Mouse (Mus musculus) CD4-positive helper T cell, adult 2 months (primary cell): ENCODE results near the gene Galnt18.

Source experiments
- DNase-seq: peaks from one replicate; pipeline ENCODE4 v3.0.0-alpha.2; 2012; ENCODE audit warnings: low read depth, missing footprints, low spot score

The Galnt18 gene

DNA sequence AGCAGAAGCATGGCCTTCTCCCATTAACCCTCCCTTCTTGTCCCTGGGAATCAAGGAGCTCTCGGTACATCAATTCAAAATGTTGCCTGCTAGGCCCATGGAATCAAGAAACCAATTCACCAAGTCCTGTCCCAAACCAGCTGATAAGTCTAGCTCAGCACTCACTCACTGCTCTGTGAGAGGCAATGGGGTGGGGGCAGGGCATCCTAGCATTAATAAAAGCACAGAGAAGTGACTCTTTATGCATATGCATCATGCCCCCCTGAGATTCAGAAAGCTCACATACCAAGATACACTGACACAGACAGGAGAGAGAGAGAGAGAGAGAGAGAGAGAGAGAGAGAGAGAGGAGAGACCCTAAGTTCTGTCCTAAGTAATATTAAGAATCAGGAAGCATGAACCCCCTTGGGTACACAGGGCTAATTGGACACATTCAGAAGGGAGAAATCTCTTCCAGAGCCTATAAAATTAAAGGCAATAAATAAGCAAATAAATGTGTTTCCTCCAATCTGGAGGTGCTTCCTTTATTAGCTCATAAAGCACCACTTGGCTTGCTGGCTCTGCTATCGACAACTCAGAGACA is 141.8 kb downstream of the Galnt18 start:
- DNase-seq: no peak

GRCm38 (mm10) chr7:111636503-111636902 is 143.3 kb downstream of the Galnt18 start:
- DNase-seq: no peak

GRCm38 (mm10) chr7:111631265-111631664 is 148.5 kb downstream of the Galnt18 start:
- no peak for DNase-seq

- DNase-seq: no peak
These were observed 153.5 kb downstream of the Galnt18 start for GRCm38 (mm10) chr7:111626232-111626631.

DNA sequence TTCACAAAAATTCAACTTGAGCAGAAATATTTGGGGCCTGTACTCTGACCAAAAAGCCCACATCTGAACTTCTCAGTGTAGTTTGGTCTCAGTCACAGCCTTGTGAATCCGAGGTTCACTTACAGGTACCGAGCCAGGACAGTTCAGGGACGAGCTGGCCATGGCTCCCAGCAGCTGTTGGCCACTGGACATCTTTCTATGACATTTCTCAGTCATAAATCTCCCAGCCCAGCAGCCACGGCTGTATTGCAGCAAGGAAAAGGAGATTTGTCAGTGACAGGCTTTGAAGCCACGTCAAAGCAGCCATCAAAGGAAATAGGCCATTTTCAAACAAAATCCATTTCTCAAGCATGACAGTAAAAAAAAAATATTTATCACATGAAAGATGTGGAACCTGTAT is 154.0 kb downstream of the Galnt18 start:
- DNase-seq: no peak

DNA sequence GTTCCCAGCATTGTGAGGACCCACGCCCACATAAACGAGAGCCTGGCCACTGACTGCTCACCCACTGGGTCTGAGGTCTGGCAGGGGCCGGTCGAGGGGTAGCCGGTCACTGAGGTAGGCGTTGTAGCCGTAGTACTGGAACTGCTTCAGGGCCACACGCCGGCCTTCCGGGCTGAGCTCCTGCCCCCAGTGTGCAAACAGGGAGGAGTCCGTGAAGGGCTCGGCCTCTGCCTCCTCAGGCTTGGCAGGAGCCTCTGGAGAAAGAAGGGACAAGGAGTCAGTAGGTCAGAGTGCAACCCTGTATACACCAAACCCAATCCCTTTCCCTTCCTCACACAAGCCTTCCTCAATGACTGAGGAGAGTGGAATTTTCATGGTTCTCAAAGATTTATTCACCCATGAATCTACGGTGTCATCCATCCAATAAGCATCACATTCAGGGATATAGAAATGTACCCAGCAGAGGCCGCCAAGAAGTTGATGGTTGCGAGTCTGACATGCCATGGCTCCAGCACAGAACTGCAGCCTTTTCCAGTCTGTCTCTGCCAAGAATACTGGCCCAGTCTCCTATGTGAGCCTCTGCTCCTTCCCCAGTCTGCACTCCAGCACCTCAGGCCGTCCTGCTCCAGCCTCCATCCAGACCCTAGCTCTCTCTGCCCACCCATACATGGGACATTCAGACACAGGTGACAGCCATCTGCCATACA is 163.4 kb downstream of the Galnt18 start:
- DNase-seq: no peak

- no peak for DNase-seq
These were observed 165.3 kb downstream of the Galnt18 start for GRCm38 (mm10) chr7:111614471-111614870.

DNA sequence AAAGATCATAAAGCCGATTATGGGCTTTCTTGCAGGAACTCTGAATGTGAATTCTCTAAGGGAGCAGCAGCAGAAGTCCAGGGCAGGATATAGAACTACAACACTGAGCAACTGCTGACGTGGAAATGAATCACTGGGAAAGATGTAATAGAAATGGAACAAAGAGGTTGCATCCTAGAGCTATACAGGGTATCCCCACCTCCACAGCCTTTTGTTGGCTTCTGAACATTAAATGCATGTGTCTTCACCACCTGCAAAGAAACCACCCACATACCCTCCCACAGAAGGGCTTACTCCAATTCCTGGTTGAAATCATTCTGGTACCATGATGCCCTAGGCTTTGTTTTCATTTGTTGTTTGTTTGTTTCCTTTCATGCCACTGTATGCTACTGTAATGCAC is 172.3 kb downstream of the Galnt18 start:
- DNase-seq: no peak

GRCm38 (mm10) chr7:111606091-111606490 is 173.7 kb downstream of the Galnt18 start:
- no peak for DNase-seq

DNA sequence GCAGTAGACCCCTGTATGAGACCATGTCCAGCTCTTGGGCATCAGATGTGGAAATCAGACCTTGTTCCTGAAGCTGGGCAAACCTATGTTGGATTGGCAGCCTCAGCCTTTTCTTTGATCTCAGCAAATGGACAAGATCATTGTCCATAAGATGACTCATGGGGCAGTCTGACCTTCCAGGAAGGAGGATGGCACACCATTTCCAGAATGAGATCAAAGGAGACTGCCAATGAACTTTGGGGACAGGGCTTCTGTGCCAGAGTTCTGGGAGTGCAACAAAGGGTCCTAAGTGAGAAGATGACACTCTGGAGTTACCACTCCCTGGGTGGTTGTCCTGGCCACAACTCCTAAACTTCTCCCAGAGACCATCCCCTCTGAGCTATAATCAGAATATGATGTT is 174.1 kb downstream of the Galnt18 start:
- no peak for DNase-seq

- DNase-seq: no peak
These were observed 175.1 kb downstream of the Galnt18 start for GRCm38 (mm10) chr7:111604578-111605208.

DNA sequence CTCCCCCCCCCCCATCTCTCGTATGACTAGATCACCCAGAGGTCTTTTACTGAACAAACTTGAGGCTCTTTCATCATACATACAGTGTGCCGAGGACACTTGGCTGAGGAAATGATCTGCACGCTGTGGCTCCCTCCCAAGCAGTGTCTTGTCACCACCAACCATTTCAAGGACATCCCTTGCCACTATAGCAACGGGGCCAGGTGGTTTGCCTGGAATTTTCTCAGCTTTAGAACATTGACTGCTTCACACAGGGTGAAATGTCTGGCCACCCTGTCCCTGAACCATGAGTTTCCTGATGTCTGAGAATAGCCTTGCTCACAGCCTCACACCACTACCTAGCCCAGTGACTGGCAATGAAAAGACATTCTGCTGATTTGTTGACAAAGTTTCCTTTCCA is 176.6 kb downstream of the Galnt18 start:
- DNase-seq: no peak

DNA sequence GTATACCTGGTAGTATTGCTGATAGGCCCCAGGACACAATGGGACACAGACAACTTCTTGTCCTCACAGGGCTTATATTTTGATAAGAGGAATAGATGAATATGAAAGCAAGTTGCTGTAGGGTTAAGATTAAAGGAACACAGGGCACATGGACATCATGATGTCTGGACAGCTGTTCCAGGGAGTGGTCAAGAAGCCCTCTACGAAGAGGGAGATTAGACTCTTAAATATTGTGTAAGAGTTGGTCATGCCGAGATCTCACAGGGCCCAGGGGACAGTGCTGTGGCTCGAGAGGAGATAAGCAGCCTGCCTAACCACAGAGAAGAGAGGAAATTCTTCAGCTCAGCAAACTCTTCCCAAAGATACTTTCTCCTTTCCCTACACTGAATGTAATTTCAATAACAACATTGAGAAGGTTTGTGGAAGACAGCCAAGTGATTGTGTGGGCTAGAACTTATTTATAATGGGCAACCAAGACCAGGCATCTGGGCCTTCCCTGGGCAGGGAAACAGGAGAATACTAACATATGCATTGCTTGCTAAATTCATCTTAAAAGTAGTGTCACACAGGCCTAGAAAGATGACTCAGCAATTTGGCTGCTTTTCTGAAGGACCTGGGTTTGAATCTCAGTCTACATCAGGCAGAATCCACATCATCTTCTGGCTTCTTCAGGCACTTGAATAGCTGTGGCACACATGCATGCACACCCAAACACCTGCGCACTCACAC is 178.3 kb downstream of the Galnt18 start:
- DNase-seq: no peak

DNA sequence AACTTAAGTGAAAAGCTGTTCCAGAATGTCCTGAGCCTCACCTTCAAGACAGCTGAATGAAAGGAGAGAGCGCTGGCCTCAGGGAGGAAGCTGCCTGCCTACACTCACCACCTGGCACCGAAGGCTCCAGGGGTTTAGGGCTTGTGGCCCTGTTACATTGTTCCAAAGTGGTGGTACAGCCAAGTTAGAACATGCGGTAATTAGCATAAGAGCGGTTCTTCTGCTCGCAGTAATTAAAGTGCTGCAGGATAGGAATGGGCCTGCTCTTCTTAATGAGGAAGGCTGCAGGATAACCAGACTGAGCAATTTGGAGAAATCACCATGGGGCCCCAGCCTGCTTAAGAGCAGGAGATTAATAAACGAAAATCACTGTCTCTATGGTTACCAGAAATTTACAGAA is 179.0 kb downstream of the Galnt18 start:
- no peak for DNase-seq

- no peak for DNase-seq
These were observed 186.1 kb downstream of the Galnt18 start for GRCm38 (mm10) chr7:111593680-111594079.

DNA sequence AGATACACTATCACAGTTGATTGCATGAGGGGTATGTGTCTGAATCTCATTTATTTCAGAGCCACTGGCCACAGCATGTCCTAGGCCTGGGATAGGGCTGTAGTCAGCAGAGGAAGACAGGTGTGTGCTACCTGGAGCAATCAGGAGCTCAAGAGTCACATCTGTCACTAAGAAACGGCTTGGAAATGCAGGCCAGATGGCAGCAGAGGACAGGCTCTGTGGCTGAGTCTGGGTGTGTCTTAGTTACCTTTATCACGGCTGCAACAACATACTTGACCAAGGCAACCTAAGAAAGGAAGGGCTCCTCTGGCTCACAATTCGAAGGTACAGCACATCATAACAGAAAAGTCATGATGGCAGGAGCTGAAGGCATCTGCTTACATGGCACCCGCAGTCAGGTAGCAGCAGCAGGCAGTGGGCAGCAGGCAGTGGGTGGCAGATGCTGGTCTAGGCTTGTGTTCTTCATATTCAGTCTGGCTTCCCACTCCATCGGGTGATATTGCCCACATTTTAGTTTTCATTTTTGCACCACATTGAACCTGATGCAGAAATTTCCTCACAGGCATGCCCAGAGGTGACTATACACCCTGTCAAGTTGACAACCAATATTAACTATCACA is 190.2 kb downstream of the Galnt18 start:
- DNase-seq: no peak

GRCm38 (mm10) chr7:111588291-111588781 is 191.4 kb downstream of the Galnt18 start:
- DNase-seq: no peak

DNA sequence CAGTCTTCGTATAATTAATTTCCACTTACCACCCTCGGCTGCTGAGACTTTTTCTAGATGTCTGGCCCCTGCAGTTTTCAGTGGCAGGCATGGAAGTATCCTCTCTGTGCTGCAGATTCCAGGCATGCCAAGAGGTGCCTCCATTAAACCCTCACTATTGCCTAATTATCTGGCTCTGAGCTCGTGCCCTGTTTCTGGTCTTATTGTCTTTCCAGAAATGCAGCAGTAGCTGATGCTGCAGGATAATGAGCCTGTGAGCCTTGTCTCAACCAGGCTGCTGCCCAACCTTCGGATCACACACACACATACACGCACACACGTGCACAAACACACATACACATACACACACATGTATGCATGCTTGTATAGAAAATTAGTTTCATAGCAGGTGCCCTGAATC is 199.2 kb downstream of the Galnt18 start:
- no peak for DNase-seq

DNA sequence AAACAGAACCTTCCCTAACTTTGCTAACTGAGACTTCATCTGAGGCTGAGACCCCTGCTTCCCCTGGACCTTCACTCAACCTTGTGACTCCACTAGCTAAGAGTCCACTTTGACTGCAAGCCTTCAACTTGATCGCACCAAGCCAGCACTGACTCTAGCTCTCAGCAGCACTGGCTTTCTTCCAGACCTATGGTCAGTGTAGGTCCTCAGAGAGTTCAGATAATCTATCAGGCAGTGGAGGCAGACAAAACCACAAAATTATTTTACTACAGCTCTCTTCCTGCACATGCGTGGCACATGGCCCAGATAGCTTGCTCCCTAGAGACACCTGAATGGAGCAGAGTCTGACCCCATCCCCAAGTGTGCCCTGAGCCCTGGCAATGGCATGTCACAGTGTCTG is 204.7 kb downstream of the Galnt18 start:
- DNase-seq: no peak

- no peak for DNase-seq
These were observed 207.4 kb downstream of the Galnt18 start for GRCm38 (mm10) chr7:111572336-111572735.

- DNase-seq: no peak
These were observed 212.9 kb downstream of the Galnt18 start for GRCm38 (mm10) chr7:111566838-111567237.
